Mouse (Mus musculus) left cerebral cortex, adult 8-10 months (tissue): ENCODE results near the gene Camta1. TPM values are rescaled to one million over a fixed set of nuclear protein-coding genes. Genes with fewer than 3 reads are reported as not detected.
A peak's percentile ranks its signal among the peaks of the same experiment; 100 is the strongest.

Experiments used
- DNase-seq, 2 experiments: peaks; one replicate each; pipeline ENCODE4 v3.0.0; 2022; ENCODE audit warnings: low spot score in 2 of 2
- total RNA-seq, 4 experiments: library from RNA; stranded (reverse); gene quantifications; 2 replicates each; pipeline ENCODE4 v1.2.4; 2022

Camta1 gene
- total RNA-seq, 4 experiments from 2014 or later = 236 to 263 (median 255) TPM

GRCm38 (mm10) chr4:151129725-151130557, 731.7 kb downstream of the Camta1 start:
- no peak for DNase-seq

GRCm38 (mm10) chr4:151128641-151129541, 732.8 kb downstream of the Camta1 start:
- peak; percentile 75 to 88 for DNase-seq

- no peak for DNase-seq
These were observed 733.8 kb downstream of the Camta1 start for GRCm38 (mm10) chr4:151127636-151128548.

- DNase-seq = no peak
These were observed 742.8 kb downstream of the Camta1 start for GRCm38 (mm10) chr4:151118883-151119282.

- peak in 1 of 2 experiments; percentile 57 for DNase-seq
These were observed 747.1 kb downstream of the Camta1 start for GRCm38 (mm10) chr4:151114574-151114973.

GRCm38 (mm10) chr4:151111226-151111625, 750.5 kb downstream of the Camta1 start:
- no peak for DNase-seq

- no peak for DNase-seq
These were observed 752.8 kb downstream of the Camta1 start for GRCm38 (mm10) chr4:151108834-151109241.

- DNase-seq = peak; percentile 80 to 86
These were observed 753.5 kb downstream of the Camta1 start for GRCm38 (mm10) chr4:151108028-151108771.

GRCm38 (mm10) chr4:151107131-151108001, 754.3 kb downstream of the Camta1 start:
- peak in 1 of 2 experiments; percentile 68 for DNase-seq

GRCm38 (mm10) chr4:151106468-151106867, 755.2 kb downstream of the Camta1 start:
- no peak for DNase-seq

GRCm38 (mm10) chr4:151105886-151106285, 755.8 kb downstream of the Camta1 start:
- no peak for DNase-seq

GRCm38 (mm10) chr4:151104147-151104546, 757.5 kb downstream of the Camta1 start:
- no peak for DNase-seq

GRCm38 (mm10) chr4:151103646-151104045, 758.0 kb downstream of the Camta1 start:
- DNase-seq = no peak

- DNase-seq = no peak
These were observed 764.6 kb downstream of the Camta1 start for GRCm38 (mm10) chr4:151097104-151097438.

GRCm38 (mm10) chr4:151096334-151097103, 765.2 kb downstream of the Camta1 start:
- no peak for DNase-seq

- no peak for DNase-seq
These were observed 766.5 kb downstream of the Camta1 start for GRCm38 (mm10) chr4:151095207-151095606.

- DNase-seq = no peak
These were observed 772.4 kb downstream of the Camta1 start, which contains the start of gene Gm13090 for GRCm38 (mm10) chr4:151089270-151089669. TSS of gene Gm13090 (plus strand) at chr4:151089570.

GRCm38 (mm10) chr4:151088819-151089218, 772.9 kb downstream of the Camta1 start:
- no peak for DNase-seq

- DNase-seq = no peak
These were observed 774.3 kb downstream of the Camta1 start for GRCm38 (mm10) chr4:151087358-151087757.
